Mouse (Mus musculus) MEL-GATA-1-ER (cell line): ENCODE results near the gene Tbc1d25.

Experiments
- DNase-seq: peaks from one replicate; pipeline ENCODE4 v3.0.0-alpha.2; 2012; ENCODE audit warnings: low read depth; ENCODE audit errors: extremely low read depth

The Tbc1d25 gene

GRCm38 (mm10) chrX:8175504-8176385 is at the start of gene Tbc1d25:
Tbc1d25 (minus strand) TSS chrX:8176181.
- DNase-seq = peak; percentile 89

GRCm38 (mm10) chrX:8223473-8223872 is 47.5 kb upstream of the Tbc1d25 start:
- no peak for DNase-seq

GRCm38 (mm10) chrX:8222678-8223421 is 46.9 kb upstream of the Tbc1d25 start:
- no peak for DNase-seq

GRCm38 (mm10) chrX:8222296-8222677 is 46.3 kb upstream of the Tbc1d25 start:
- DNase-seq = no peak

- DNase-seq = no peak
Measured at GRCm38 (mm10) chrX:8219651-8220050, 43.7 kb upstream of the Tbc1d25 start.

- no peak for DNase-seq
Measured at GRCm38 (mm10) chrX:8218114-8218513, 42.1 kb upstream of the Tbc1d25 start.

GRCm38 (mm10) chrX:8217383-8217782 is 41.4 kb upstream of the Tbc1d25 start:
- no peak for DNase-seq

- no peak for DNase-seq
Measured at GRCm38 (mm10) chrX:8211490-8212207, 35.7 kb upstream of the Tbc1d25 start.

GRCm38 (mm10) chrX:8209720-8210119 is 33.7 kb upstream of the Tbc1d25 start:
- DNase-seq = no peak

- DNase-seq = peak; percentile 42
Measured at GRCm38 (mm10) chrX:8207224-8207623, 31.2 kb upstream of the Tbc1d25 start.

- DNase-seq = no peak
Measured at GRCm38 (mm10) chrX:8206694-8207197, 30.8 kb upstream of the Tbc1d25 start.

- peak; percentile 71 for DNase-seq
Measured at GRCm38 (mm10) chrX:8206015-8206693, 30.2 kb upstream of the Tbc1d25 start, which contains the start of gene Porcn. Porcn (minus strand) TSS chrX:8206525.

GRCm38 (mm10) chrX:8205551-8205950 is 29.6 kb upstream of the Tbc1d25 start:
- no peak for DNase-seq

GRCm38 (mm10) chrX:8205088-8205487 is 29.1 kb upstream of the Tbc1d25 start:
- DNase-seq = no peak

GRCm38 (mm10) chrX:8204076-8204475 is 28.1 kb upstream of the Tbc1d25 start:
- no peak for DNase-seq

GRCm38 (mm10) chrX:8203105-8203504 is 27.1 kb upstream of the Tbc1d25 start:
- no peak for DNase-seq

GRCm38 (mm10) chrX:8193419-8193723 is 17.4 kb upstream of the Tbc1d25 start, which contains the start of gene Ebp:
Ebp (minus strand) TSS chrX:8193512.
- DNase-seq = no peak

- DNase-seq = peak; percentile 93
Measured at GRCm38 (mm10) chrX:8192640-8193418, 16.8 kb upstream of the Tbc1d25 start.

GRCm38 (mm10) chrX:8192126-8192639 is 16.2 kb upstream of the Tbc1d25 start:
- no peak for DNase-seq
